Mouse (Mus musculus) mammary gland, adult 2 months (tissue): Measurements from ENCODE around the gene Tbcb. TPM values are rescaled to one million over a fixed set of nuclear protein-coding genes. Genes with fewer than 3 reads are reported as not detected.

Source experiments
- polyA plus RNA-seq: library from polyadenylated mRNA; depleted of rRNA; stranded (reverse); fragments of >200 nt; gene quantifications from 2 replicates; pipeline ENCODE4 v1.2.3, GENCODE M21; 2012; ENCODE audit warnings: low replicate concordance; rRNA removed

Tbcb gene
- 33.0 and 33.5 TPM in 2 replicates for polyA plus RNA-seq

GRCm38 (mm10) chr7:30231669-30232454 is at the start of gene Tbcb, which contains the start of gene Polr2i:
TSS of gene Tbcb (minus strand) at chr7:30232272.
TSS of gene Polr2i (plus strand) at chr7:30231948.

GRCm38 (mm10) chr7:30279951-30280669 is 48.0 kb upstream of the Tbcb start, which contains the start of the genes Thap8 and Wdr62:
TSS of gene Thap8 (plus strand) at chr7:30280094.
TSS of gene Wdr62 (minus strand) at chr7:30280419.

GRCm38 (mm10) chr7:30235625-30236024 is 3.6 kb upstream of the Tbcb start, which contains the start of gene Ovol3:
TSS of gene Ovol3 (minus strand) at chr7:30235725.

GRCm38 (mm10) chr7:30198481-30198971 is 33.5 kb downstream of the Tbcb start, which contains the start of gene Capns1:
TSS of gene Capns1 (minus strand) at chr7:30198811.

GRCm38 (mm10) chr7:30183879-30184289 is 48.2 kb downstream of the Tbcb start, which contains the start of gene Cox7a1:
TSS of gene Cox7a1 (plus strand) at chr7:30184144.

Other genes starting within 250 kb of the Tbcb start
- 2.8 and 4.7 TPM in 2 replicates for gene Zfp568, start 248.3 kb downstream of the Tbcb start, polyA plus RNA-seq
- gene Zfp14, start 180.9 kb downstream of the Tbcb start, polyA plus RNA-seq: 1.4 and 5.3 TPM in 2 replicates
- 0.48 and 0.73 TPM in 2 replicates for gene Zfp82, start 159.4 kb downstream of the Tbcb start, polyA plus RNA-seq
- 0.10 TPM in 1 of 2 replicates, not detected in the other for gene Gm26920, start 141.9 kb downstream of the Tbcb start, polyA plus RNA-seq
- 1.7 and 3.5 TPM in 2 replicates for gene Zfp566, start 141.7 kb downstream of the Tbcb start, polyA plus RNA-seq
- 12.3 and 36.1 TPM in 2 replicates for gene Zfp260, start 137.5 kb downstream of the Tbcb start, polyA plus RNA-seq
- gene Zfp382, start 110.3 kb downstream of the Tbcb start, polyA plus RNA-seq: 0.66 and 1.5 TPM in 2 replicates
- 6.4 and 14.2 TPM in 2 replicates for gene Zfp146, start 62.5 kb downstream of the Tbcb start, polyA plus RNA-seq
- 13.9 and 170 TPM in 2 replicates for gene Cox7a1, start 48.1 kb downstream of the Tbcb start, polyA plus RNA-seq
- gene Capns1, start 33.5 kb downstream of the Tbcb start, polyA plus RNA-seq: 1,198 and 1,715 TPM in 2 replicates
- gene Polr2i, start 324 bp downstream of the Tbcb start, polyA plus RNA-seq: 97.3 and 98.9 TPM in 2 replicates
- gene Ovol3, start 3.5 kb upstream of the Tbcb start, polyA plus RNA-seq: not detected in 2 replicates
- gene Thap8, start 47.8 kb upstream of the Tbcb start, polyA plus RNA-seq: 0.72 and 1.5 TPM in 2 replicates
- 34.0 and 37.0 TPM in 2 replicates for gene Wdr62, start 48.1 kb upstream of the Tbcb start, polyA plus RNA-seq
- 21.3 and 27.3 TPM in 2 replicates for gene Clip3, start 59.5 kb upstream of the Tbcb start, polyA plus RNA-seq
- 159 and 218 TPM in 2 replicates for gene Alkbh6, start 76.4 kb upstream of the Tbcb start, polyA plus RNA-seq
- 58.8 and 76.8 TPM in 2 replicates for gene Syne4, start 82.5 kb upstream of the Tbcb start, polyA plus RNA-seq
- 0.52 and 2.0 TPM in 2 replicates for gene E130208F15Rik, start 89.5 kb upstream of the Tbcb start, polyA plus RNA-seq
- 18.7 and 40.8 TPM in 2 replicates for gene Sdhaf1, start 91.6 kb upstream of the Tbcb start, polyA plus RNA-seq
- gene Lrfn3, start 130.5 kb upstream of the Tbcb start, polyA plus RNA-seq: 6.3 and 9.1 TPM in 2 replicates
- gene Tyrobp, start 181.5 kb upstream of the Tbcb start, polyA plus RNA-seq: 324 and 410 TPM in 2 replicates
- 133 and 195 TPM in 2 replicates for gene Hcst, start 187.6 kb upstream of the Tbcb start, polyA plus RNA-seq
- 16.2 and 37.4 TPM in 2 replicates for gene Nfkbid, start 189.5 kb upstream of the Tbcb start, polyA plus RNA-seq
- gene Aplp1, start 213.3 kb upstream of the Tbcb start, polyA plus RNA-seq: 3.7 and 7.4 TPM in 2 replicates
- gene Kirrel2, start 225.4 kb upstream of the Tbcb start, polyA plus RNA-seq: 0.63 TPM in 1 of 2 replicates, not detected in the other
- 0.27 and 0.61 TPM in 2 replicates for gene Nphs1, start 226.0 kb upstream of the Tbcb start, polyA plus RNA-seq